Mouse (Mus musculus): ENCODE measurements around the gene Cep83. TPM values are rescaled to one million over a fixed set of nuclear protein-coding genes. Genes with fewer than 3 reads are reported as not detected.

Gene Cep83
- polyA plus RNA-seq, 1 experiment from 2014 or later, result 24.7 TPM

GRCm38 (mm10) chr10:94777576-94777975, 89.1 kb downstream of the Cep83 start:
- no peak overlapping the region for H3K4me2 ChIP-seq
- H3K4me1 ChIP-seq (ENCODE audit: insufficient read depth), result no peaks in the 10 kb centered on the region
- H3K9ac ChIP-seq, result no peak overlapping the region
- peaks cover 8% of the 10 kb centered on the region for H3K36me3 ChIP-seq (ENCODE audit: insufficient read depth)
- H3K27ac ChIP-seq (ENCODE audit: low read depth), result no peak overlapping the region
- no peak for TF ChIP-seq CTCF (IDR thresholded peaks at IDR 0.05; ENCODE audit: low read depth)
- DNase-seq, result no peak
- 91% methylated on average over 3 of the region's 3 CpGs for WGBS
- no peak for ATAC-seq (ENCODE audit: insufficient read depth)
- H3K9me3 ChIP-seq (ENCODE audit: low read depth, low read length), result no peaks in the 10 kb centered on the region
- H3K4me3 ChIP-seq (ENCODE audit: low read depth, low read length), result no peak overlapping the region
- H3K27me3 ChIP-seq (ENCODE audit: insufficient read depth, low read length), result no peaks in the 10 kb centered on the region

DNA sequence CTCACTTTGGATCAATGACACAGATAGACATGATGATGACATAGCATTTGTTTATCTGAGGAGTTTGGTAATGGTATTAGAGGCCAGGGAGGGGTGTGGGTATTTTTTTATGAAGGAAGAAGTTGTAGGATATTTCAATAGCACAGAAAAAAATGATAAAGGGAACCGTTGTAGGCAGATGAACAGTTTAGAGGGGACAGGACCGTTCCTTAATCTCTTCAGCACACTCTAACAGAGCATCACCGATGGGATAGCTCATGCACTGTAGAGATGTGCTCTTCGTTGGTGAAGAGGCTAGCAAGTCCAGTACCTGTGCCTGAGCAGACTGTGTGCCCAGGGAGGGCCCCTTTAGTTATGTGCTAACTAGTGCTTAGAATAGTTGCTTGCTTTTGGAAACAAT, 90.9 kb downstream of the Cep83 start:
- Histone ChIP-seq H3K4me3 (ENCODE audit: low read depth, low read length) (no peak overlapping the region), H3K36me3 (ENCODE audit: insufficient read depth) (peaks cover 8% of the 10 kb centered on the region), H3K27ac (ENCODE audit: low read depth) (no peak overlapping the region), H3K4me2 (no peak overlapping the region), H3K9me3 (ENCODE audit: low read depth, low read length) (no peaks in the 10 kb centered on the region), H3K9ac (no peak overlapping the region), H3K4me1 (ENCODE audit: insufficient read depth) (no peaks in the 10 kb centered on the region), H3K27me3 (ENCODE audit: insufficient read depth, low read length) (no peaks in the 10 kb centered on the region)
- DNase-seq (no peak), ATAC-seq (ENCODE audit: insufficient read depth) (no peak)
- 93% methylated on average over 4 of the region's 4 CpGs for WGBS
- TF ChIP-seq CTCF (IDR thresholded peaks at IDR 0.05; ENCODE audit: low read depth), result no peak

- WGBS, result 77% methylated on average over 3 of the region's 3 CpGs
- peaks cover 8% of the 10 kb centered on the region for H3K36me3 ChIP-seq (ENCODE audit: insufficient read depth)
Measured at GRCm38 (mm10) chr10:94780618-94781262, 92.3 kb downstream of the Cep83 start.

GRCm38 (mm10) chr10:94789205-94789604, 100.8 kb downstream of the Cep83 start:
- H3K4me2 ChIP-seq, result no peak overlapping the region
- peaks cover 13% of the 10 kb centered on the region for H3K36me3 ChIP-seq (ENCODE audit: insufficient read depth)
- H3K9ac ChIP-seq, result no peak overlapping the region
- peak; percentile 84 for ATAC-seq (ENCODE audit: insufficient read depth)
- no peak for TF ChIP-seq CTCF (IDR thresholded peaks at IDR 0.05; ENCODE audit: low read depth)
- H3K4me1 ChIP-seq (ENCODE audit: insufficient read depth), result no peaks in the 10 kb centered on the region; the same call in 1 of the 2 replicates
- H3K4me3 ChIP-seq (ENCODE audit: low read depth, low read length), result no peak overlapping the region
- DNase-seq, result peak; percentile 86
- no peaks in the 10 kb centered on the region for H3K9me3 ChIP-seq (ENCODE audit: low read depth, low read length)
- 43% methylated on average over 3 of the region's 3 CpGs for WGBS
- no peak overlapping the region for H3K27ac ChIP-seq (ENCODE audit: low read depth)
- no peaks in the 10 kb centered on the region for H3K27me3 ChIP-seq (ENCODE audit: insufficient read depth, low read length)

More at GRCm38 (mm10) chr10:94780618-94781262, 92.3 kb downstream of the Cep83 start:
- Histone ChIP-seq H3K4me1 (ENCODE audit: insufficient read depth) (no peaks in the 10 kb centered on the region), H3K27ac (ENCODE audit: low read depth) (no peak overlapping the region), H3K4me3 (ENCODE audit: low read depth, low read length) (no peak overlapping the region), H3K9ac (no peak overlapping the region), H3K27me3 (ENCODE audit: insufficient read depth, low read length) (no peaks in the 10 kb centered on the region), H3K9me3 (ENCODE audit: low read depth, low read length) (no peaks in the 10 kb centered on the region), H3K4me2 (no peak overlapping the region)
- DNase-seq (no peak), ATAC-seq (ENCODE audit: insufficient read depth) (no peak)
- TF ChIP-seq CTCF (IDR thresholded peaks at IDR 0.05; ENCODE audit: low read depth), result no peak

GRCm38 (mm10) chr10:94793914-94794313, 105.5 kb downstream of the Cep83 start:
- no peak for ATAC-seq (ENCODE audit: insufficient read depth)
- no peaks in the 10 kb centered on the region; the same call in 1 of the 2 replicates for H3K4me1 ChIP-seq (ENCODE audit: insufficient read depth)

DNA sequence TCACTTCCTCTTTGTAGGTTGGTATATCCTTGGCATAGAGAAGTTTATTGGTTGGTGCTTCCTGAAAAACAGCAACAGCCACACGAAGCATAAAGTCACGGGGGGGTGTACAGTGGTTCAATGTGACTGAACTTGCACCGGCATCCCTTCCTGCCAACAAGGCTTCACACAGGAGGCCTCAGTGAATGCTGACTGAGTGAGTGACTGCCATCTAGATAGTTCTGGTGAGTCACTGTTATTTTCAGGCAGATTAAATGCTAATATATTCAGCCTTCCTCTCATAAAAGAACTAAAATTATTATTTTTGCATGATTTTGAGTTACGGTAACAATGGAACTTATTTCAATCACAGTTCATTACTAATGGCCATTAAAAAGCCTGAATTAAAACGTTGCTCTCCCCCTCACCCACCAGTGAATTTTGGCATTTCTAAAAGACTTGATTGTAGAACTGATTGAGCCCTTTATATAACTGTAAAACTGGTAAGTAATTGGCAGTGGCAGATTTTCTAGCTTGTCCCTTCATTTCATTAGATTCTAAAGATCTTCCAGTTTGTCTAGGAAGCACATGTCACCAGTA, 106.3 kb downstream of the Cep83 start:
- Histone ChIP-seq H3K9ac (no peak overlapping the region), H3K27me3 (ENCODE audit: insufficient read depth, low read length) (no peaks in the 10 kb centered on the region), H3K9me3 (ENCODE audit: low read depth, low read length) (no peaks in the 10 kb centered on the region), H3K4me2 (no peak overlapping the region), H3K4me3 (ENCODE audit: low read depth, low read length) (no peak overlapping the region), H3K4me1 (ENCODE audit: insufficient read depth) (no peaks in the 10 kb centered on the region; the same call in 1 of the 2 replicates), H3K36me3 (ENCODE audit: insufficient read depth) (peaks cover 25% of the 10 kb centered on the region; the same call in 1 of the 2 replicates), H3K27ac (ENCODE audit: low read depth) (no peak overlapping the region)
- no peak for ATAC-seq (ENCODE audit: insufficient read depth)
- no peak for DNase-seq
- WGBS, result 72% methylated on average over 5 of the region's 5 CpGs
- no peak for TF ChIP-seq CTCF (IDR thresholded peaks at IDR 0.05; ENCODE audit: low read depth)

More at GRCm38 (mm10) chr10:94793914-94794313, 105.5 kb downstream of the Cep83 start:
- H3K4me2 ChIP-seq, result no peak overlapping the region
- no peak overlapping the region for H3K27ac ChIP-seq (ENCODE audit: low read depth)
- TF ChIP-seq CTCF (IDR thresholded peaks at IDR 0.05; ENCODE audit: low read depth), result no peak
- DNase-seq, result no peak
- H3K4me3 ChIP-seq (ENCODE audit: low read depth, low read length), result no peak overlapping the region
- peaks cover 25% of the 10 kb centered on the region; the same call in 1 of the 2 replicates for H3K36me3 ChIP-seq (ENCODE audit: insufficient read depth)
- H3K27me3 ChIP-seq (ENCODE audit: insufficient read depth, low read length), result no peaks in the 10 kb centered on the region
- 92% methylated on average over 3 of the region's 3 CpGs for WGBS
- no peaks in the 10 kb centered on the region for H3K9me3 ChIP-seq (ENCODE audit: low read depth, low read length)
- H3K9ac ChIP-seq, result no peak overlapping the region

DNA sequence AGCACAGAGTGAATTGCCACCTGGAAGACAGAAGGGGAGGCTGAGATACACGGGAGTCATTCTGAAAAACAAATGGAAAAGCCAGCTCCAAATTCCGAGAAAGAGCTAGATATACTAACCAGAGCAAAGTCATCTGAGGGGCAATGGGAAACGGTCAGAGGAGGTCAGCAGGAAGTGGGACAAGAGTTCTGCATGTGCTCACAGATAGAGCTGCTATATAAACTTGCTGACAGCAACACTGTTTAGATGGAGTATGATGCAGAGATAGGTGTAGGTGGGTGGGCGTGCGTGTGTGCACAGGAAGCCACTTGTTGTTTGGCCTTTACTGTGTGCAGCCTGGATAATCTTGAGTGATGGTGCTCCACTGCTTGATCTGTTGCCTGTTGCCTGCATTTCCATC, 109.7 kb downstream of the Cep83 start:
- H3K27me3 ChIP-seq (ENCODE audit: insufficient read depth, low read length), result no peaks in the 10 kb centered on the region
- TF ChIP-seq CTCF (IDR thresholded peaks at IDR 0.05; ENCODE audit: low read depth), result no peak
- WGBS, result 42% methylated on average over 5 of the region's 5 CpGs

More for the DNA sequence above, 109.7 kb downstream of the Cep83 start:
- Histone ChIP-seq H3K9ac (no peak overlapping the region), H3K36me3 (ENCODE audit: insufficient read depth) (peaks cover 24% of the 10 kb centered on the region; the same call in 1 of the 2 replicates), H3K4me2 (no peak overlapping the region), H3K9me3 (ENCODE audit: low read depth, low read length) (no peaks in the 10 kb centered on the region), H3K4me1 (ENCODE audit: insufficient read depth) (no peaks in the 10 kb centered on the region), H3K4me3 (ENCODE audit: low read depth, low read length) (no peak overlapping the region), H3K27ac (ENCODE audit: low read depth) (no peak overlapping the region; the same call in 1 of the 2 replicates)
- ATAC-seq (ENCODE audit: insufficient read depth) (no peak), DNase-seq (no peak)

Data from lung, embryonic 14.5 days (tissue).